Mouse (Mus musculus) forebrain, embryonic 10.5 days (tissue): Measurements from ENCODE around the gene Lgr4. TPM values are rescaled to one million over a fixed set of nuclear protein-coding genes. Genes with fewer than 3 reads are reported as not detected.
A peak's percentile ranks its signal among the peaks of the same experiment; 100 is the strongest.

Experiments
- DNase-seq: peaks from one replicate; pipeline ENCODE4 v3.0.0-alpha.2; 2017; ENCODE audit warnings: low spot score; ENCODE audit errors: extremely low spot score
- H3K27ac ChIP-seq: fragments of 300-500 bp; sonication (generic); 2 replicates; pipeline ENCODE4 v1.5.1; 2016; ENCODE audit warnings: mild to moderate bottlenecking
- H3K27me3 ChIP-seq: fragments of 300-500 bp; sonication (generic); 2 replicates; pipeline ENCODE4 v1.6.1; 2016; ENCODE audit warnings: mild to moderate bottlenecking; ENCODE audit not compliant: poor library complexity, severe bottlenecking
- H3K36me3 ChIP-seq: fragments of 300-500 bp; sonication (generic); replicated peaks from 2 replicates; pipeline ENCODE4 v1.6.1; 2016; ENCODE audit warnings: mild to moderate bottlenecking, moderate library complexity
- H3K4me1 ChIP-seq: fragments of 300-500 bp; sonication (generic); 2 replicates; pipeline ENCODE4 v1.6.1; 2016
- H3K4me3 ChIP-seq: fragments of 300-500 bp; sonication (generic); 2 replicates; pipeline ENCODE4 v1.5.1; 2016; ENCODE audit warnings: mild to moderate bottlenecking, moderate library complexity
- H3K9me3 ChIP-seq: fragments of 300-500 bp; sonication (generic); 2 replicates; pipeline ENCODE4 v1.6.1; 2016; ENCODE audit warnings: mild to moderate bottlenecking, moderate library complexity
- WGBS: fragments of 180-500 bp; shearing (Covaris S2); methylation state at CpG from one replicate; pipeline ENCODE4 v1.1.7; 2016; 5-methylcytosine and 5-hydroxymethylcytosine counted together
- polyA plus RNA-seq: library from polyadenylated mRNA; unstranded; fragments of >200 nt; fragmentation: Nextera tagmentation; extraction: Ambion mirVana; gene quantifications from 2 replicates; pipeline ENCODE4 v1.2.1, GENCODE M21; 2016

Lgr4 gene
- polyA plus RNA-seq, 1 experiment from 2014 or later, result 7.2 TPM

DNA sequence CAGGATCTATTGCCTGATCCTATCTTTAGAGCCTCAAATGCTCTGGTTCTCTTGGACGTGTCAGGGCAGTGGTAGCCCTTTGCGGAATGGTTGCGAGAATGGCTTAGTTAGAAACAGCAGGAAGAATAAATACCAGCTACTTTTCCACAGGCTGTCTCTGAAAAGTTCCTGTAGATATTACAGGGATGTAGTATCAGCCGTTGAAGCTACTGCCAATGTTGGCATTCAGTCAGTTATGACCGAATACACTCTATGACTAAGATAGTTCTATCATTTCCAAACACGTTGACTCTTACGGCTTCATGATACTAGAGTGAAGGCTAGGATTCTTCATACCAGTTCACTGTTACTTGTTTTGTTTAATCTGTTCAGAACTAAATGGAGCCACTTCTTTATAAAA lies 57.4 kb downstream of the Lgr4 start:
- no peaks in the 10 kb centered on the region for H3K9me3 ChIP-seq
- 0 out of 2 replicates have a peak, but pooled peaks cover 3% of the 10 kb centered on the region for H3K36me3 ChIP-seq
- H3K27ac ChIP-seq, result no peak overlapping the region
- H3K4me3 ChIP-seq, result no peak overlapping the region
- peaks cover 28% of the 10 kb centered on the region for H3K27me3 ChIP-seq
- 97% methylated on average over 7 of the region's 7 CpGs for WGBS
- H3K4me1 ChIP-seq, result peaks cover 11% of the 10 kb centered on the region
- DNase-seq, result no peak

DNA sequence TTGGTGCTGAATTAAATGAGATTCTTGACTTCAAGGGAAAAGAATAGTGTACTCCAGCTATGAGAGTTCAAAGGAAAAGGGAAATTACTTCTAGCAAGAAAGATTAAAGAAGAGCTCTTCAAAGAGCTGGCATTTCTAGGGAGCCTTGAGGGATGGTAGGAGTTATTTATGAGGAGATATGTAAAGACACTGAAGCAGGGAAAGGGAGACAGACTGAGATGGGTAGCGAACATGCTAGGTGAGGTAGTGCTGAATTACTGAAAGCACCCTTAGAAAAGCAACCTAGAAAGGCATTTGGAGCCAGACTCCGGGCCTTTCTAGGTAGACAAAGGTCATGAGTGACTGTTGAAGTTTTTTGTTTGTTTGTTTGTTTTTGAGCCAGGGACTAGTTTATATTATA lies 58.7 kb downstream of the Lgr4 start:
- H3K4me3 ChIP-seq, result no peak overlapping the region
- H3K4me1 ChIP-seq, result peaks cover under 1% of the 10 kb centered on the region; the same call in 1 of the 2 replicates
- peaks cover 28% of the 10 kb centered on the region for H3K27me3 ChIP-seq
- 92% methylated on average over 2 of the region's 2 CpGs for WGBS
- 0 out of 2 replicates have a peak, but pooled peaks cover 3% of the 10 kb centered on the region for H3K36me3 ChIP-seq
- no peaks in the 10 kb centered on the region for H3K9me3 ChIP-seq
- H3K27ac ChIP-seq, result no peak overlapping the region
- no peak for DNase-seq

DNA sequence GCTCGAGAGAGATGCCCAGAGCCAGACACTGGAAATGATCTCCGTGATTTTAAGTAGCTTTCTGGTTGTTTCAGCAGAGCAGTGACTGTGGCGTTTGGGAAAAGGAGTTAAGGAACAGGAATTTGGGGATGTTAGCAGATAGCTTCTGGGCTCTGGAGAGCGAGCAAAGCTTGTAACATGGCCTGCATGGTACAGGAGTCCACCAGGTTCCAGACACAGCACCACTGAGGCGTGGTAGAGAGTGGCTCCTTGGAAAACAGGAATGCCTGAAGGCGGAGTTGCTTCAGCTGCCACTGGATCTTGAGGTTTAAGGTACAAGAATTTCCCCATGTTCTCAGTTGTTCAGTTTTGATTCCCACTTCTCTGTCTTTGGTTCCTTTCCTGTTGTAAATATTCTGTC lies 59.9 kb downstream of the Lgr4 start:
- H3K9me3 ChIP-seq, result no peaks in the 10 kb centered on the region
- no peak overlapping the region for H3K27ac ChIP-seq
- no peak overlapping the region for H3K4me3 ChIP-seq
- 91% methylated on average over 6 of the region's 6 CpGs for WGBS
- no peaks in the 10 kb centered on the region for H3K4me1 ChIP-seq
- no peak for DNase-seq
- 0 out of 2 replicates have a peak, but pooled peaks cover 3% of the 10 kb centered on the region for H3K36me3 ChIP-seq
- peaks cover 39% of the 10 kb centered on the region for H3K27me3 ChIP-seq

DNA sequence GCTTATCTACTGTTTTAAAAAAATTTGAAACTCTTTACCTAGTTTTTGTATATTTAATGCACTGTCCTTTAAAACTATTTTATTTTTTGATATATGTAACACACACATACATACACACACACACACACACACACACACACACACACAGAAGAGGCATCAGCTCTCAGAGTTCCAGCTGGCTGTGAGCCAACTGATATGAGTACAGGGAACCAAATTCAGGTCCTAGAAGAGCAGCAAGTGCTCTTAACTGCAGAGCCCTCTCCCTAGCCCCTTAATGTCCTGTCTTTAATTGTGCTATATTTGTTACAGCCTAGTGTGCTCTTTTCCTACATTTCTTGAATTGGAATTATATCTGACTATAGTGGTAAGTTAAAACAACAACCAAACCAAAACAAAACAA lies 61.8 kb downstream of the Lgr4 start:
- no peak for DNase-seq
- Histone ChIP-seq H3K27me3 (peaks cover 58% of the 10 kb centered on the region), H3K4me3 (no peak overlapping the region), H3K9me3 (no peaks in the 10 kb centered on the region), H3K27ac (no peak overlapping the region), H3K36me3 (0 out of 2 replicates have a peak, but pooled peaks cover 3% of the 10 kb centered on the region), H3K4me1 (no peaks in the 10 kb centered on the region)

DNA sequence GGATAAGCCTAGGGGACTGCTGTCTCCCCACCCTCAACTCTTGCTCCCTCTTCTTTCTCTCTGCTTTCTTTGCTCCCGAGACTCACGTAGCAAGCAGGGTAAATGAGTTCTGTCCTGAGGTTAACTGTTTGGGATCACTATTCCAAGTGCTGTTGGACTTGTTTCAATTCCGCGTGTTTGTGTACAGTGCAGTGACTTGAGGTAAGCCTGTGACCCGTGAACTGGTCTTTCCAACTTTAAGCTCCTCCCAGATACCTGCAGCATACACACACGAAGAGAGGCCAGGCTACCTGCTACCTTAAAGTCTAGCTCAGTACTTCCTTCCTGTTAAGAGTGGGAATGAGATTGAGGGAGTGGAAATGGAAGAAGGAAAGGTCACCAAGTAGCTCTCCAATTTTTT lies 66.0 kb downstream of the Lgr4 start:
- Histone ChIP-seq H3K9me3 (no peaks in the 10 kb centered on the region), H3K27me3 (peaks cover 93% of the 10 kb centered on the region), H3K27ac (no peak overlapping the region), H3K4me3 (no peak overlapping the region), H3K36me3 (no peaks in the 10 kb centered on the region), H3K4me1 (peaks cover 30% of the 10 kb centered on the region)
- 91% methylated on average over 6 of the region's 6 CpGs for WGBS
- no peak for DNase-seq

DNA sequence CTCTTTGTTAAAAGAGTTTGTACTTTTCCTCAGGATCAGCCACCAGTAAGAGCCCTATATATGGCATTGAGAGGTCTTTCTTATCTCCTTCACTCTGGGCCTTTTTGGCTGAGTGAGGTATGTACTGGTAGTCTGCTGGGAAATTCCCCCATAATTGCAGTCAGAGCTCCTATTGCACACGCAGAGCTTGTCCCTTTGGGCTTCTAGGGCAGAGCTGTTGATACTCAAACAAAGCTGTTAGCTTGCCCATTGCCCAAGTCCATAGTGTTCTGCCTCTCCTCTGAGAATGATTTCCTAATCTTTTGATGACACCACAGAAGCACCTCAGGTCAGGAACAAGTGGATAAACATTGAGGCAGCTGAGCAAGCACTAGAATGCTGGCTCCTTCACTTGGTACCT lies 67.5 kb downstream of the Lgr4 start:
- Histone ChIP-seq H3K4me1 (peaks cover 45% of the 10 kb centered on the region), H3K36me3 (no peaks in the 10 kb centered on the region), H3K4me3 (no peak overlapping the region), H3K9me3 (no peaks in the 10 kb centered on the region), H3K27ac (no peak overlapping the region), H3K27me3 (peaks cover 89% of the 10 kb centered on the region)
- no peak for DNase-seq
- WGBS, result 76% methylated on average over 1 of the region's 1 CpGs

DNA sequence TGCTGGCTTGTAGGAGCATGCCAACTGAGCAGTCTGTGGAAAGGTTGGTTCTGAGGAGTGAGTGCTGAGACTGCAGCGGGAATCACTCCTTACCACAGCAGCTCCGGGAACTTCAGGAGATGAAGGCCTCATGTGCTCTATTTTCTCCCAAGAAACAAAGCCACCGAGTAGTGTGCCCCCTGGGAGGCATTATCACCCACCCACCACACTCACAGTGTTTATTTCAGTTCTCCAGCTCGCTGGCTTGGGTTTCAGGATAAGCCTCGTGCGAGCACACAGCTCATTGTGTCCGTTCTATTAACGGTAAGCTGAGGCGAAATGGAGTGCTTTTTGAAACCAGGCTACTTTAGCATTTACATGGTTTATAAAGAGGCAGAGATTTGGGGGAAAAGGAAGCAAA lies 68.1 kb downstream of the Lgr4 start:
- Histone ChIP-seq H3K27me3 (peaks cover 89% of the 10 kb centered on the region), H3K36me3 (no peaks in the 10 kb centered on the region), H3K4me3 (no peak overlapping the region), H3K4me1 (peaks cover 52% of the 10 kb centered on the region), H3K9me3 (no peaks in the 10 kb centered on the region), H3K27ac (no peak overlapping the region)
- no peak for DNase-seq
- WGBS, result 40% methylated on average over 9 of the region's 9 CpGs

DNA sequence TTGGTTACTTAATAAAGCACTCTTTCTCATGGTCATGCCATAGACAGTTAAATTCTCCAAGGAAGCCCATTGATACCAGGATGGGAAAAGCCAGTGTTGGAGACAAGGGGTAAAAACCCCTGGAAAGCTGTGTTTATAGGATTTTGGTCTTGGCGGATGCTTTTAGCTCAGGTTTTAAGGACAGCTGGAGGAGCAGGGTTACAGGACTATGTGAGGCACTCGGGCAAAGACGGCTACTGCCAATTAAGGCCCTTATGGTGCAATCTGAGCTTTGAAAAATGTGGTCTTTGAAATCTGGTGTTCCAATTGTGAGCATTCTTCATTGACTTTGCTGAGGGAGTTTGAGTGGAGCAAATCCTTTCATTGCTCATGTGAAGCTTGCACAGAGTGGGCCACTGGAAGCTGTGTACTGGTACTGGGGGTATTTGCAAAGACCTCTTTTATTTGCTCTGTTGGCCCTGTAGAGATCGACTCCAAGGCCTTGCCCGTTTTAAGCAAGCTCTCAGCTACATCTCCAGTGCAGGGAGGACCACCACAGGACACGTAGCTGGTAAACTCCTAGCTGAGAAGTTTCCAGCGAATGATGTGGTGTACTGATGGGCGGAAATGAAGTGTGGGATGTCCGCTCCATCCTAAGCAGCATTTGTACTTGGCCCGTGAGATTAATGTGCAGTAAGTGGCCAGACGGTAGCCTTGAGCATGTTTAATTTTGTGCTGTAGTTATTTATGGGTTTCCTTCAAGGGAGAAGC lies 68.8 kb downstream of the Lgr4 start:
- DNase-seq, result no peak
- 71% methylated on average over 11 of the region's 11 CpGs for WGBS
- H3K4me1 ChIP-seq, result peaks cover 58% of the 10 kb centered on the region
- no peak overlapping the region for H3K4me3 ChIP-seq
- peaks cover 89% of the 10 kb centered on the region for H3K27me3 ChIP-seq
- no peaks in the 10 kb centered on the region for H3K36me3 ChIP-seq
- H3K27ac ChIP-seq, result no peak overlapping the region
- H3K9me3 ChIP-seq, result no peaks in the 10 kb centered on the region

DNA sequence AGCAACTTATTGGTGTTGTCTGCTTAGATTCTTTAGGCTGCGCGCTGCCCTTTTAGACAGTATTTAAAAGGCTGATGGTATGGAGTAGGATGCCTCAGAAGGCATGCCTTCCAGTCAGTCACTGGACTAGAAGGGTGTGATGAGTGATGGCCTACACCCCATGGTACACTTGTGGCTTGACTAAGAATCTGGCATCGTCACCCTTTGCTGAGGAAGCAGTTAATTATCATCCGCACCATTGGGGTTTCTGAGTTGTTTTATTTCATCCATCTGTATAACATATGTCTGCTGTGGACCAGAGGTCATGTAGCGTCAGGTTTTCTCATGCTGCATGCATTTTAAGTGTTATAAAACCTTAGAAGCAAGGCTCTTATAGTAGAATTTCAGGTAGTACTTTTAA lies 70.5 kb downstream of the Lgr4 start:
- Histone ChIP-seq H3K27me3 (peaks cover 89% of the 10 kb centered on the region), H3K4me3 (no peak overlapping the region), H3K9me3 (no peaks in the 10 kb centered on the region), H3K4me1 (peaks cover 75% of the 10 kb centered on the region), H3K36me3 (no peaks in the 10 kb centered on the region), H3K27ac (no peak overlapping the region)
- no peak for DNase-seq
- WGBS, result 82% methylated on average over 5 of the region's 5 CpGs

DNA sequence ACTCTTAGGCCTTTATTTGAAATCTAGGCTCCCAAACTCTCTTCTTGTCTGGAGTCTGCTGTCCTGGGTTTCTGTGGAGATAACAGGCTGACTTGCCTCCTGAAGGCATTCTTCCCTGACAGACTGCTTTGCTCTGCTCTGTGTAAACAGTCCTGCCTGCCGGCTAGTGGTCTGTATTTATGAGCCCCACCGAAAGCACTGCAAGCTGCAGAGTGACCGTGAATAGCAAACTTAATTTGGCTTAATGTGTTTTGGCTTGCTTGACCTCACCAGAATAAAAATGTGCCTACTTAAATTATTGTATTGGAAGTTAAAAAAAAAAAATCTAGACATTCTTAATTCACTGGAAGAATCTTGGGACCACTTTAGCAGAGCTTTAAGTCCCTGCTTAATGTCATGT lies 71.7 kb downstream of the Lgr4 start:
- no peaks in the 10 kb centered on the region for H3K9me3 ChIP-seq
- H3K4me3 ChIP-seq, result peak overlapping the region; percentile 20; the same call in 1 of the 2 replicates
- H3K4me1 ChIP-seq, result peaks cover 75% of the 10 kb centered on the region
- no peaks in the 10 kb centered on the region for H3K36me3 ChIP-seq
- WGBS, result 1% methylated on average over 3 of the region's 3 CpGs
- H3K27me3 ChIP-seq, result peaks cover 89% of the 10 kb centered on the region
- DNase-seq, result no peak
- H3K27ac ChIP-seq, result no peak overlapping the region

DNA sequence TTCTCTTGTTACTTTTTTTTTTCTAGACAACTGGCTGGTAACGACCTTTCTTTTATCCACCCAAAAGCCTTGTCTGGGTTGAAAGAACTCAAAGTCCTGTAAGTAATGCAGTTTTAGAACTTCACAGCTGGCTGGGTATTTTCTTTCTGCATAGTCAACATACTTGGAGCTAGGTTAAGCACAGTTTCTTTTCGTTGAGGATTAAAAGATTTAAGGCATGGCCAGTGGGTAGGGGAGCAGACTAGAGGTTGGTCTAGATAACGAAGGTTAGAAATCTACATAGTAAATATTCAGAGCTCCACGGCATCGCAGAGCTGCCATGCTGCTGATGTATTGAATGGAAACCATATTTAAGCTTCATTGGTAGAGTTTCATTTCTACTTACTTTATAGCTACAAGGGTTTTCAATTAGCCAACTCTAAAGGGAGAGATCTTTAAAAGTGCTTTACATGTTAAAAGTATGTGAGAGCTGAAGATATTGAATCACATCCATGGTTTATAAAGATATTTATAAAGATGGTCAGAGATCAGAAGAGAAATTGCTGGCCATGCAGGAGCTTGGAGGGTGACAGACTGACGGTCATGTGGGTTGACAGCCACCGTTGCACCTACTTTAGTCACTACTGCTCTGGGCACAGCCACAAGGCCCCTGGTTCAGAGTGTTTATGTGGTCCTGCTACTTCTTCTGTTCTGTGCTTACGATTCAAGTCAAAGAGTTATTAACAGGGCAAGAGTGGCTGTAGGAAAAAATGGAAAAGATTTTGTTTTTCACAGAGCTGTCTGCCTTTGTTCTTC lies 72.4 kb downstream of the Lgr4 start:
- peaks cover 89% of the 10 kb centered on the region for H3K27me3 ChIP-seq
- H3K9me3 ChIP-seq, result no peaks in the 10 kb centered on the region
- no peak overlapping the region; the same call in 1 of the 2 replicates for H3K4me3 ChIP-seq
- 40% methylated on average over 8 of the region's 8 CpGs for WGBS
- no peak for DNase-seq
- H3K4me1 ChIP-seq, result peaks cover 78% of the 10 kb centered on the region
- no peaks in the 10 kb centered on the region for H3K36me3 ChIP-seq
- H3K27ac ChIP-seq, result 0 out of 2 replicates have a peak overlapping the region, but pooled peaks have one; percentile 8

DNA sequence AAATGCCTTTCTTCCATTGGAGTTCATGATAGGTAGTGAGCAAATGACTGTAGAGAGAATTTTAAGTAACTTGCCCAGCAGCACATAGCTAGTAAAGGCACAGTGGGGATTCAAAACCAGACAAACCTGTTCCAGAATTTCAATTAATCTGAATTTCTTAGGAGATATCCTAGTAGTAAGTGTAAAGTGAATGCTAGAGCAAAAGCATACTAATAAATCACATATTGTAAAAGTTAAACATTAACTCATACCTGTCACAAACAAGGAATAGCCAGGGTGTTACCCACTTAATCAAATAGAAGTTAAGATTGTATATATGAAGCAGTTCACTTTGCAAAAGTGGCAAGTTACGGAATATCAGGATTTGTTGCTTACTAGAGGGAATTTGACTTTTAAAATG lies 74.3 kb downstream of the Lgr4 start:
- no peak for DNase-seq
- Histone ChIP-seq H3K27ac (no peak overlapping the region), H3K4me3 (no peak overlapping the region), H3K27me3 (peaks cover 89% of the 10 kb centered on the region), H3K4me1 (peaks cover 68% of the 10 kb centered on the region), H3K9me3 (no peaks in the 10 kb centered on the region), H3K36me3 (no peaks in the 10 kb centered on the region)
- WGBS, result 88% methylated on average over 1 of the region's 1 CpGs

DNA sequence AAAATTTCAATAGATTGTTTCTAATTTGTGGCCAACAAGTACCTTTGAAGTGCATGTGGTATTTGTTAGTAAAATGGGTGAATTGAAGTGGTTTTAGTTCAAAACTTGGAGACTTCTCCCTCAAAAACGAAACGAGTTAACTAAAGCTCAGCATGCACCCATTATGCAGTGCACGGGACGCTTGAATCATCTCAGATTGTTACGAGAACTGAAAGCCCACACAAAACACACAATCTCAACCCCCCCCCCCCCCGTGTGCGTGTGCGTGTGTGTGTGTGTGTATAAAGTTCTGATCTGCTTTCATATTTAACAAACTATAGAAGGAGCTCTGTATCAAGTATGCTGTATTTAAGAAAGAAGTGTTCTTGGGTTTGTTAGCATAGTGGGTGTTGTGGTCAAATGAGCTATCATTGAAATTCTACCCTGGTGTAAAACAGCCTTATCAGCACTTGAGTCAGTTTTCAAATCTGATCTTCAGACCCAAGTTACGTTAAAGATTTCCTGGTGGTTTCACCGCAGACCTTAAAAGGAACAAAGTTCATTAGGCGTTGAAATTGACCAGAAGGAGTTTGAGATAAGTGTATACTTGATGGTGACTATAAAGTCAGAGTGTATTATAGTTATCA lies 75.1 kb downstream of the Lgr4 start:
- Histone ChIP-seq H3K4me1 (peaks cover 64% of the 10 kb centered on the region), H3K4me3 (no peak overlapping the region), H3K27ac (no peak overlapping the region), H3K27me3 (peaks cover 87% of the 10 kb centered on the region), H3K9me3 (no peaks in the 10 kb centered on the region), H3K36me3 (no peaks in the 10 kb centered on the region)
- 32% methylated on average over 11 of the region's 11 CpGs for WGBS
- no peak for DNase-seq
